Mouse (Mus musculus): ENCODE results near the gene Tnfrsf9.
A peak's percentile ranks its signal among the peaks of the same experiment; 100 is the strongest.

Tnfrsf9 gene

DNA sequence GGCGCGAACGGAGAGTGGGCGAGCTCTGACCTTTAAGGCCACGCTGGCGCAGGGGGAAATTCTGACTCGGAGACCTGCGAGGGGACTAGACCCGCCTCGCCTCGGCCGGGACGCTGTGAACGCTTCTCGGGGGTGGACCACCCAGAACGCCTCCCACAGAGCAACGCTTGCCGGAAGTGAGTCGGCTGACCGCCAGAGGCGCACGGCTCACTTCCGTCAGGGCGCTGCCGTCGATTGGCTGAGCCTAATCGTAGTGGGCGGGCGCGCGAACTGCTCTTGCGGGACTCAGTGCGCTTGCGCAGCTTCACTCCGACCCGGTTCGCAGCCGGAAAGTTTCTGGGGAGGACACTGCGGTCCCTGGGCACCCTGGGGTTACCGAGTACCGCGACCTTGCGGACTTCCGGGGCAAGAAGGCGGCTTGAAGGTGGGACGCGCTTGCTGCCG lies at the start of gene Tnfrsf9, which contains the start of gene Park7:
Tnfrsf9 (plus strand) TSS at position 273 of the 444 bp plus-strand sequence.
Park7 (minus strand) TSS at position 148 of the 444 bp plus-strand sequence.
- DNase-seq: peak; percentile 97

GRCm38 (mm10) chr4:150865371-150865770 lies 49.0 kb upstream of the Tnfrsf9 start:
- DNase-seq: no peak

DNA sequence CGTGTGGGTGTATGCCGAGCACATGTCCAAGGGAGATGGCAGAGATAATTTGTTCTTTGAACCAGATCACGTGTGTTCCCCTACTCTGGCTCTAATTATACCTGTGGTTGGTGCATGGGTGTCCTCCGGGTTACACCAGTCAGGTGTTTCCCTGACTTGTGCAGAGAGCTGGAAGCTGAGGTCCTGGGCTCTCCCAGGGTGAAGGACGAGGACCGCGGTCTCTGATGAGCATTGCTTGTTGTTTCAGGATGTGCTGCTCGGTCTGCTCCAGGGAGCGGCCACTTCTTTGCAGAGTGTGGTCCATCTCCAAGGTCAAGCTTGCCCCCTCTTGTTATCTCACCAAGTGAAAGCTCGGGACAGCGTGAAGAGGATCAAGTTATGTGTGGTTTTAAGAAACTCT lies 48.3 kb upstream of the Tnfrsf9 start:
- DNase-seq: no peak

DNA sequence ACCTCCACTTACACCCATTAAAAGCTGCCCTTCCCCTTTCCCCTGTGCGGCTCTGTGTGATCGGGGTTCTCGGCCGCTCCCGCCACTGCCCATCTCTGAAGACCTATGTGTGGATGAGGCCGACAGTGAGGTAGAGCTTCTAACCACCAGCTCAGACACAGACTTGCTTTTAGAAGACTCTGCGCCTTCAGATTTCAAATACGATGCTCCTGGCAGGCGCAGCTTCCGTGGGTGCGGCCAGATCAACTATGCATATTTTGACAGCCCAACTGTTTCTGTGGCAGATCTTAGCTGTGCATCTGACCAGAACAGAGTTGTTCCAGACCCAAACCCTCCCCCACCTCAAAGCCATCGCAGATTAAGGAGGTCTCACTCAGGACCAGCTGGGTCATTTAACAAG lies 47.9 kb upstream of the Tnfrsf9 start:
- DNase-seq: no peak

- no peak for DNase-seq
Observed at GRCm38 (mm10) chr4:150868161-150868560, 46.2 kb upstream of the Tnfrsf9 start.

DNA sequence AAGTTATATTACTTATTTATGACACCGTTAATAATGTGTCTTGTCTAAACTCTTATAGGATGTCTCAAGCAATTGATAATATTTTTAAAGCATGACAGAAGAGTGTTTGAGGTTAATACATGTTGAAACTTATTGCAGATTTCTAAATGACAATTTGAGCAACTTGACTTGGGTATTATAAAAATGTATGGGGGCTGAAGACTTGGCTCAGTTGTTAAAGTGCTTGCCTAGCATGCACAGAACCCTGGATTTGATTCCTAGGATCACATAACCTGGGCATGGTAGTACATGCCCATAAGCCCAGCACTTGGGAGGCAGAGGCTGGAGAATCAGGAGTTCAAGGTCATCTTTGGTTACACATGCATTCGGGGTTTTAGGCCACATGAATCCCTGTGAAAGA lies 45.5 kb upstream of the Tnfrsf9 start:
- DNase-seq: no peak

DNA sequence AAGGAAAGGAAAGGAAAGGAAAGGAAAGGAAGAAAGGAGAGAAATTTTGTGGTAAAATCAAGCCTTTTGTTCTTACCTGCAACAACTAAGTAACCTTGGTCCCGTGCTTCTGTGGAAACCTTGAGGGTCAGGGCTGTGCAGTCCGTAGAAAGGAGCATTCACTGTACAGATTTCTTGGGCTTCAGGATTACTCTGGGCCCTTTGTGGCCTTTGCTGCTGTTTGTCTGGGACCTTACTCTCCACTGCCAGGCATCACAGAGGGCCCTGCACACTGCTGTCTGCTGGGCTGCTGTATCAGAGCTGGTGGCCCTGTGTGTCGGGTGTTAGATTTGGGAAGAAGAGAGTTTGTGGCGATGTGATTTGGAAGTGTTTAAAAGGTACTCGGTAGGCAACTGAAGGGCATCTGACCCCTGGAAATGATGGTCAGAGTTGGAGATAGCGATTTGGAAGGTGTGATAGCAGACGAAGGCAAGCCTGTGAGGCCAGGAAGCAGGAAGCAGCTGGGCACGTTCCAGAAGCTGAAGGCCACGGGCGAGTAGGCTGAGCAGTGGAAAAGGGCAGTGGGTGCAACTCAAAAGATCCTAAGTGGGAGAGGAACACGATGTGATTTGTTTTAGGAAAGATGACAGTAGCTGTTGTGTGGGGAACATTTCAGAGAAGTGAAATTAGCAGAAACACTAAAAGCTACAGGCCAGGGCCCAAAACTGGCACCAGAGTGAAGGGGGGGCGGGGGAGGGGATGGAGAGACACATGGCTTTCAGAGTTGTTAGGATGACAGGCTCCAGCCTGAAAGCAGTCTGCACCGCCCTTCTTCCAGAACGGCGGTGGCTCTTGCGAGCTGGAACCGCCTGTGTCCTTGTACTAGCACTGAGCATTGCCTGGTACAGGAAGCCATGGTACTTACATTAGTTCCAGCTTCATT lies 44.8 kb upstream of the Tnfrsf9 start:
- DNase-seq: no peak

DNA sequence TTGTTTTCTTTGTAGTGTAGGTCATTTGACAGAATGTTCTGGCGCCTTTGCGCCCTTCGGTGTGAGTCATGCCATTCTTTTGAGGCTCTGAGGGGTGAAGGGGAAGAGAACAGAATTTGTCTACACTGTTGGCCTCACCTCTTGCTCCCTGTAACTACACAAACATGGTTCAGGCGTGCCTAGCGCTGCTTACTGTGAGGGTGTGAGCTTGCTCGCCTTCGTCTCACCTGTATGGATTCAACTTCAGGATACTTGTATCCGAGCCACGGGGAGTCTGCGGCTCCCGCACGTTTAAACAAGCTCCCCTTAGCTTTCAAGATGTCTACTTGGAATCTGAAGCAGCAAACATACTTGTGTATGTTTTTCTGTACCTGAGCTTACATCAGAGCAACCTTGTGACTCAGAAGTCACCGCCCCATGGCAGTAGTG lies 43.4 kb upstream of the Tnfrsf9 start:
- no peak for DNase-seq

DNA sequence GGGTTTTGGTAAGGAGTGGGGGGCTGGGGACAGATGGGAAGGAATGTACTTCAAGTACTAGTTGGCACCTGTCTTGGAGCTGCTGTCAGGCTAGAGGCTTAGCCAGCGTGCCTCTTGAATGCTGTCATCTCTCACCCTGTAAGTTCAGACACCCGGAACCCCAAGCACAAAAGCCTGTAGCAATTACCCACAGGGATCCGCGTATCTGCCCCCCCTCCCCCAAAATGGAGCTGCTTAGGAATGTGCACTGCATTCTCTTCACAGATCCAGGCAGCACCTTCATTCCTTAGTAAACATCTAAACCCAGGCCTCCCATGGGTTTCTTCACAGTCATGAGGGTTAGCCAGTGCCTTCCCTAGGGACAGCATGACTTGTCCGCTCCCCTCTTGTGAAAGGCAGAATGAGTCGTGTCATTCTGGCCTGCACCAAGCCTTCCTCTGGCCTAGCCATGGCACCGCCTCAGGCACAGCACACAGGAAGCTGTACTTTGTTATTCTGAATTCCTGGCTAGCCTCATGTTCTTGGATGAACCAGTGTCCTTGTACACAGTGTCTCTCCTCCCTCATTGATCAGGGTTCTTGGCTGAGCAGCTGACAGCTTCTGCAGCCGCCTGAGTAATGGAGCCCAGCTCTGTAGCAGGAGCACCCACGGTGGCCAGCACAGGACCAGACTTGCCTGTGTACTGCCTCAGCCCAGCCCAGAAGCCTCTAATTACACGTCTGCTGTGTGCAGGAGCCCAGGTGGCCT lies 42.8 kb upstream of the Tnfrsf9 start:
- peak; percentile 69 for DNase-seq

DNA sequence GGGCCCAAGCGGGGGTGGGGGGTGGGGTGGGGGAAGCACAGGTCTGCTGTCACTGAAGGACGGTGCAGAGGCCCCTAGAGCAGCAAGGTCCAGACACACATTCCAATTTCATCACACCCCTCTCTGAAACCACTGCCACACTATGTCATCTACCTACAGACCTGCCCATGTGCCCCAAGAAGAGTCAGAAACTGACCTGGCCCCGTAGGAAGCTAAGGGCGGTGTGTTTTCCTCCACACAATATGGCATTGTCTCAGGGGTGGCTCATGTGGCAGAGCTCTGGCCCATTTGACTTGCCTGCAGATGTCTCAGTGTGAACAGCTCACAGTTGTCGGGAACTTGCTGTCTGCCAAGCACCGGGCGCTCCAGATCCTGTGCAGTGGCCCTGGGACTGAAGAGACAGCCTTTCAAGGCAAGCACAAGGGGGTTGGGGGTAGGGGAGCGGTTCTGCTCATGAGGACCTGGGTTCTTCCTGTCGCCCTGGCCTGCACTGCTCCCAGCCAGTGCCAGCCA lies 42.2 kb upstream of the Tnfrsf9 start:
- peak; percentile 69 for DNase-seq

DNA sequence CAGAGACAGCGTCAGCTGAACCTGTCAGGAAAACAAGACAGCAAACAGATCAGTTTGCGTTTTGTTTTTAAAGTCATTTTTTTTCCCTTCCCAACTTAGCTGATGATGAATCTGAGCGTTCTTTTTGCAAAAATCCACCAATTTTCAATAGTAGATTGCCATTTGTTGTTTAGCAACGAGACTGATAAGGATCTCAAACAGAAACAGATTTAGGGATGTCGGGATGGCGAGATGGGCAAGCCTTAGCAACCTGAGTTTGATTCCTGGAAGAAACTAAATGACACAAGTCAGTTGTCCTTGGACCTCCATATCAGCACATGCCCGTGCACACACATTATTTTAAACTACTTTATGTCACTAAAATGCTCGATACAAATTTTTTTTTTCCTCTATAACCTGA lies 41.7 kb upstream of the Tnfrsf9 start:
- DNase-seq: no peak

- DNase-seq: peak; percentile 15
Observed at GRCm38 (mm10) chr4:150874416-150874815, 39.9 kb upstream of the Tnfrsf9 start.

DNA sequence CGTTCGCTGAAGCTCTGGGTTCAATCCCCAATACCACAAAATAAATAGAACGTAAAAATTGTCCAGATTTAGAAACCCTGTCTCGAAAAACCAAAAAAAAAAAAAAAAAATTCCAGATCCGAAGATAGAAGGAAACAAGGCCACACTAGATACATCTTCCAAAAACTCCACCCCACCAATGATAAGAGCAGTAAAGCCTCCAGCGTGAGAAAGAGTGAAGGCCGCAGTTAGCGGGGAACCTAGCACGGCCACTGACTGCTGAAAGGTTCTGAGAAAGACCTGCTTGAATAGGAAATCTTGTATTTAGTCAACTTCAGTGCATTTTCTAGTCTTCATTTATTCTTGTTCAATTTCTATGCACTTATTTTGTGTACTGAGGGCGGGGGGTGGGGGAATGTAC lies 39.0 kb upstream of the Tnfrsf9 start:
- DNase-seq: no peak

GRCm38 (mm10) chr4:150879631-150880030 lies 34.7 kb upstream of the Tnfrsf9 start:
- no peak for DNase-seq

DNA sequence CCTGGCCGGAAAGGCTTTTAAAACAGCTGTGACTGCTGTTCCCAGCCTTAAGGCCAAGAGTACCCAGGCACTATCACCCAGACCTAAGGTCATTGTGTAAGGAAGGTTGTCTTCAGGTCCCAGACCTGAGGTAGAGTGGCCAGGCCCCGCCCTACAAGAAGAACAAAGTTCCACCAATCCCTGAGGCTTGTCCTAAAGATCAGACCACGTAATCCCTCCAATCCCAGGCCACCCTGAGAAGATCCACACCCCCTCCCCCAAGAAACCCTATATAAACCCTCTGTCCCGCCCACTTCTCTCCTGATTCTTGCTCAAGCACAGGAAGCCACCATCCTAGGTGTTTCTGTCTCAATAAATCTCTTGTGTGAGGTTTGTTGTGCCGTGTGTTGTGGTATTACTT lies 34.0 kb upstream of the Tnfrsf9 start:
- DNase-seq: no peak

GRCm38 (mm10) chr4:150882632-150883031 lies 31.7 kb upstream of the Tnfrsf9 start:
- no peak for DNase-seq

DNA sequence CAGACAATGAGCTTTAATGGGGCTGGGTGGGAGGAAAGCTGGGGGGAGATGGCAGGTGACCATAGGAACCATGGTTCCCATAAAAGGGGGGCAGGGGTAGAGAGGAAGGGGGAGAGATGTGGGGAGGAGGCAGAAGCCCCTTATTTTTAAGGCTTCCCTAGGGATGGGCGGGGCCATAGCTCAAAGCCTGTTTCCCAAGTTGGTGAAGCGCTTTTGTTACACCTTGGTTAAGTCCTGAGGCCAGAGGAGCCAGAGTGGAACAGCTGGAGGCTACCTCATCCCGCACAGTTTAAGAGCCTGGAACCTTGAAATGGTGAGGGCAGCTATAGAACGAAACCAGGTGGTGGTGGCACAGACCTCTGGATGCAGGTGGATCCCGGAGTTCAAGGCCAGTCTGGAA lies 26.5 kb upstream of the Tnfrsf9 start:
- no peak for DNase-seq

DNA sequence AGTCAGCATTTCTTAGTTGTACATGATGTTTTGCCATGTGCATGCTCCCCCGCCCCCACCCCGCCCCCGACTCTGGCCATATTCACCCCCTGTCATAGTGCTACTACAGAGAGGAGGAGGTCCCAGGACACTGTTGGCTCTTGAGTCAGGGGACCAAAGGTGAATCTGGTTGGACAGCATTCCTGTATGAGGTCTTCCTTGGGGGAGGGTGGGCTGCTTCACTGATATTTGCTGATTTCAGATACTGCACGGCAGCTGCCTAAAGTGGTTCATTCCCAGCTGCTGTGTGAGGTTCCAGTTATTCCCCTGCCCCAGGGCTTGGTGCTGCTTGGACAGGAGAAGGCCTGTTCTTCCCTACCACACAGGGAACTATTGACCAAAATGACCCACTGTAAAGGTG lies 25.9 kb upstream of the Tnfrsf9 start:
- DNase-seq: peak; percentile 4

- peak; percentile 38 for DNase-seq
Observed at GRCm38 (mm10) chr4:150889273-150889954, 24.9 kb upstream of the Tnfrsf9 start.

- DNase-seq: peak; percentile 31
Observed at GRCm38 (mm10) chr4:150889955-150890315, 24.4 kb upstream of the Tnfrsf9 start.

- DNase-seq: no peak
Observed at GRCm38 (mm10) chr4:150891308-150891707, 23.1 kb upstream of the Tnfrsf9 start.

DNA sequence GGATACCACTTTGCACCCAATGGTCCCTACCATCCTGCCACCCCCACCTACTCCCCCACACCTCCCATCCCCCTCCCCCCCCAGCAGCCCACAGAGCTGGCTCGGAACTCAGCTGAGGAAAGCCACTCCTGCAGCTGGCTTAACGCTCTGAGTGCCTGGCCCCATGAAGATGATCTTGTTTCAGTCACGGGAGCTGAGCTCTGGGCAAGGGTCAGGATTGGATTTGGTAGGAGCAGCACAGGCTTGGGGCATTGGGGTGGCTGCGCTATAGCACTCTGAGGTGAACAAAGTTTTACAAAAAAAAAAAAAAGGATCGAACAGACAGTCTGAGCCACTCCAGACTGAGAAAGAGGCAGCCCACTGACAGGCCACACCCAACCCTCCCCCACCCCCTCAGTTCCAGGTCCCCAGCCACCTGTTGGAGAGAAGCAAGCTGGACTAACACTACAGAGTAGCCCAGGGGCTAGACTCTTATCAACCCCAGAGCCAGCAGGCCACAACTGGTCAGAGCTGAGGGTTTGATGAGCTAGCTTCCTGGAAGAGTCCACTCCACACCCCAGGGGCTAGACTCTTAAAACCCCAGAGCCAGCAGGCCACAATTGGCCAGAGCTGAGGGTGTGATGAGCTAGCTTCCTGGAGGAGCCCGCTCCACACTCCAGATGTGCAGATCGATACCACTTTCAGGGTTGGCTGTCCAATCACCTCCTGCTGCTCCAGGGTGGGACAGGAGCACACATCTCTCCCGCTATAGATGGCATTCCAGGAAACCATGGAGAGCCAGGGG lies 19.5 kb upstream of the Tnfrsf9 start:
- peak; percentile 32 for DNase-seq

Measured in kidney, adult 18-20 months (tissue).